Mouse (Mus musculus) 3T3-L1 (cell line): ENCODE data around the gene Amfr.

Source experiments
- DNase-seq: peaks from one replicate; pipeline ENCODE4 v3.0.0-alpha.2; 2015; ENCODE audit warnings: low read depth, low spot score

The Amfr gene

GRCm38 (mm10) chr8:93932873-93933272, 79.8 kb downstream of the Amfr start:
- DNase-seq, result peak; percentile 85

GRCm38 (mm10) chr8:93931336-93931735, 81.3 kb downstream of the Amfr start:
- DNase-seq, result no peak

- DNase-seq, result no peak
These were observed 83.4 kb downstream of the Amfr start for GRCm38 (mm10) chr8:93929233-93929632.

GRCm38 (mm10) chr8:93925513-93925912, 87.1 kb downstream of the Amfr start:
- no peak for DNase-seq

- DNase-seq, result no peak
These were observed 88.7 kb downstream of the Amfr start for GRCm38 (mm10) chr8:93923897-93924334.
